In genomic region chr9:8769996-8770395, GRCm38 (mm10) we compare ENCODE assay signal across 15 mouse cellular contexts.
"Had no signal": no experiment of that assay in that cellular context is flagged by ENCODE, and none has a peak within 500 bp of the region (broad histone marks: within the 10 kb centered on the region; RNA-seq: fewer than 3 reads in every experiment).

No protein-coding gene starts in this region.

- H3K4me3 ChIP-seq: midbrain, embryonic 10.5 days; midbrain, embryonic 12.5 days; neural tube, embryonic 12.5 days; stomach, embryonic 15.5 days had no signal

- H3K4me1 ChIP-seq: midbrain, embryonic 10.5 days; midbrain, embryonic 12.5 days; neural tube, embryonic 12.5 days; stomach, embryonic 15.5 days had no signal

- H3K4me2 ChIP-seq: lung, embryonic 14.5 days; midbrain, embryonic 12.5 days; neural tube, embryonic 12.5 days; stomach, embryonic 15.5 days had no signal

- H3K36me3 ChIP-seq: midbrain, embryonic 10.5 days; midbrain, embryonic 12.5 days; neural tube, embryonic 12.5 days; stomach, embryonic 15.5 days had no signal

- H3K9ac ChIP-seq: lung, embryonic 14.5 days; midbrain, embryonic 12.5 days; neural tube, embryonic 12.5 days; stomach, embryonic 15.5 days had no signal

- ATAC-seq: midbrain, embryonic 16.5 days had no signal

- H3K9me3 ChIP-seq: midbrain, embryonic 10.5 days; midbrain, embryonic 12.5 days; neural tube, embryonic 12.5 days; stomach, embryonic 15.5 days had no signal

- H3K27me3 ChIP-seq: midbrain, embryonic 12.5 days; neural tube, embryonic 12.5 days; stomach, embryonic 15.5 days had no signal

- DNase-seq: lung, adult 18-20 months; lung, embryonic 14.5 days; lung, postnatal 10 days; lung, postnatal 4 days; midbrain, embryonic 14.5 days; right cerebral cortex, postnatal 14 days; thymus, adult 2 months; thymus, postnatal 25 days; thymus, postnatal 4 days had no signal

- H3K27ac ChIP-seq: midbrain, embryonic 10.5 days; midbrain, embryonic 12.5 days; neural tube, embryonic 12.5 days; stomach, embryonic 15.5 days; stomach, postnatal 0 days had no signal
